Mouse (Mus musculus): ENCODE data around the gene Gm21985. TPM values are rescaled to one million over a fixed set of nuclear protein-coding genes. Genes with fewer than 3 reads are reported as not detected.
"Not testable (repeated sequence)": the region's sequence is repeated elsewhere in the genome, so short reads cannot be mapped to it uniquely, and the experiment has no call there.

Gene Gm21985
- polyA plus RNA-seq, 1 experiment from 2014 or later = 0.06 TPM

- no peaks in the 10 kb centered on the region for H3K27me3 ChIP-seq
- H3K4me1 ChIP-seq = peaks cover 18% of the 10 kb centered on the region
- no peaks in the 10 kb centered on the region for H3K9me3 ChIP-seq
- H3K4me2 ChIP-seq (replicated peaks) = peak overlapping the region; percentile 48
- ATAC-seq (replicated peaks) = no peak
- peak overlapping the region; percentile 92 for H3K4me3 ChIP-seq
- peak overlapping the region; percentile 95 for H3K9ac ChIP-seq (replicated peaks)
- no peak overlapping the region for H3K27ac ChIP-seq (replicated peaks)
- WGBS = 46% methylated on average over 8 of the region's 8 CpGs
- H3K36me3 ChIP-seq = no peaks in the 10 kb centered on the region
Measured at GRCm38 (mm10) chr2:112380131-112380530, 114.0 kb downstream of the Gm21985 start.

DNA sequence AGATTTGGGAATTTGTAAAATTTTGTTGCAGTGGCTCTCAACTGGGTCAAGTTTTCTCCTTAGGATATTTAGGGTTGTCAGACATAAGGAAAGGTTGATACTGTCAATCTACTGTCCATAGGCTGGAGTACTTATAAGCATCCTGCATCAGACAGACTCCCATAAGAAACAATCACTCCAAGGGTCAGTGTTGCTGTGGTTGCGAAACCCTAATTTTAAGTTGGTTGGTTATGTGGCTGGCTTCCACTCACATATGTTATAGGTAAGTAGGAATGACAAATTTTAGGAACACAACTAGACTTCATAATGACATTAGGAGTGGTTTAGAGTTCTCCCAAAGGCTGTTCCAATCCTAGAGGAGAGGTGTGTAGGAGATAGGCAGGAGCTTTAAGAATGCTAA is 115.1 kb downstream of the Gm21985 start:
- Histone ChIP-seq H3K4me2 (replicated peaks) (no peak overlapping the region), H3K4me1 (peaks cover 18% of the 10 kb centered on the region), H3K27ac (replicated peaks) (no peak overlapping the region), H3K9me3 (no peaks in the 10 kb centered on the region), H3K27me3 (no peaks in the 10 kb centered on the region), H3K4me3 (no peak overlapping the region), H3K9ac (replicated peaks) (no peak overlapping the region), H3K36me3 (no peaks in the 10 kb centered on the region)
- WGBS = 100% methylated on average over 1 of the region's 1 CpGs
- ATAC-seq (replicated peaks) = no peak

DNA sequence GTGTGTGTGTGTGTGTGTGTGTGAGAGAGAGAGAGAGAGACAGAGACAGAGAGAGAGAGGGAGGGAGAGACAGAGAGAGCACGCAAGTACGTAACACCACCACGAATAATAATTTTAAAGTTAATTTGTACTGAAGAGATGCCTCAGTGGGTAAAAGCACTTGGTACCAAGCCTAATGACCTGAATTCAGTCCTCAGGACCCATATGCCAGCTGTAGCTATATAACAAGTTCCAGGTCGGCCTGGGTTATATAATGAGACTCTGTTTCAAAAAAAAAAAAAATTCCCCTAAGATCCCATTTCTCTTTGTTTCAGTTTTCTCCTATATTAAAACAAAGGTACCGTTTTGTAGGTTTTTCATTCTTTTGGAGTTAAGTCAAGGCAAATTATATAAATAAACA is 124.7 kb downstream of the Gm21985 start:
- Histone ChIP-seq H3K9me3 (no peaks in the 10 kb centered on the region), H3K27me3 (no peaks in the 10 kb centered on the region), H3K4me1 (no peaks in the 10 kb centered on the region), H3K4me2 (replicated peaks) (no peak overlapping the region), H3K27ac (replicated peaks) (no peak overlapping the region), H3K9ac (replicated peaks) (no peak overlapping the region), H3K36me3 (no peaks in the 10 kb centered on the region), H3K4me3 (no peak overlapping the region)
- no peak for ATAC-seq (replicated peaks)
- 91% methylated on average over 5 of the region's 5 CpGs for WGBS

DNA sequence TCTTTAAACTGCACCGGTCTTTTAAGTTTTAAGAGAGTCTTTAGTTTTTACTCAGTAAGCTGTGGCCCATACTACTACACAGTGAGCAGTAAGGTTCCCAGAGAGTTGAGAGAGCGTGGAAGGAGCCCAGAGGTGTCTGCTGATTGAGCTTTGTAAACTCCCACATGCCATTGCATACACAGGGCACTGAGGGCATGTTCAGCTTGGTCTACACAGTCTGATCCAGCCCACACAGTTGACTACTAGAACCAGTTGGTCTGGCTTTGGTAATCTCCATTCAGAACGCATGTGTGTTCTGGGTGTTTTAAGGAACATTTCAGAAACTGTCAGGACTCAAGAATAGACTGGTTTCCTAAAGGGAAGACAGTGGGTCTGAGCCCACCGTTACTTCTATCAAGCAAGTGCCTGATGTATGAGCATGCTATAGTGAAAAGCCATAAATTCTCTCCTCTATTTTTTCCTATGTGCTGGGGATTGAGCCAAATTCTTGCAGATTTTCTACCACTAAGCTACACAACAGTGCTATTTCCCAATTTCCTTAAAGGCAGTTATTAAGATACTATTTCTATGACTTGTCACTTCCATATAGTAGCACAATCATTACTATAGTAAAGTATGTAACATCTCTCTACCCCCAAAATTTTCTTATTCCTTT is 125.4 kb downstream of the Gm21985 start:
- H3K4me2 ChIP-seq (replicated peaks) = no peak overlapping the region
- H3K4me1 ChIP-seq = no peaks in the 10 kb centered on the region
- H3K36me3 ChIP-seq = no peaks in the 10 kb centered on the region
- H3K9me3 ChIP-seq = no peaks in the 10 kb centered on the region
- H3K4me3 ChIP-seq = no peak overlapping the region
- H3K9ac ChIP-seq (replicated peaks) = no peak overlapping the region
- no peak for ATAC-seq (replicated peaks)
- H3K27me3 ChIP-seq = no peaks in the 10 kb centered on the region
- 98% methylated on average over 4 of the region's 4 CpGs for WGBS
- no peak overlapping the region for H3K27ac ChIP-seq (replicated peaks)

DNA sequence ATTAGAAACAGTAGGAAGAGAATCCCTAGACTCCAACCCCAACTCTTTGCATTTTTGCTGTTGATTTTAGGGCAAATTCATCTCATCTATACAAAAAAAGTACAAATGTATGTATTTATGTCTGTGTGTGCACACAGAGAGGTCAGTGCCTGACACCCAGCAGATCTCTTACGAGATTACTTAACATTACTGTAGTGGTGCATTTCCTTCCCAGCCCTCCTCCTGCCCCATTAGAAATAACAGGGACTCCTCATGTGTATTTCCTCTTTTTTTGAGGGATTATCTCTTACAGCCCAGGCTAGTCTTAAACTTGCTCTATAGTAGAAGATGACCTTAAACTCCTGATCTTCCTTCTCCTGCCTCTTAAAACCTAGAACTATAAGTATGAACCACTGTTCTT is 126.6 kb downstream of the Gm21985 start:
- H3K27ac ChIP-seq (replicated peaks) = no peak overlapping the region
- ATAC-seq (replicated peaks) = no peak
- H3K27me3 ChIP-seq = no peaks in the 10 kb centered on the region
- H3K9ac ChIP-seq (replicated peaks) = no peak overlapping the region
- no peak overlapping the region for H3K4me2 ChIP-seq (replicated peaks)
- WGBS = 92% methylated on average over 1 of the region's 1 CpGs
- no peaks in the 10 kb centered on the region for H3K36me3 ChIP-seq
- no peaks in the 10 kb centered on the region for H3K9me3 ChIP-seq
- H3K4me3 ChIP-seq = no peak overlapping the region
- no peaks in the 10 kb centered on the region for H3K4me1 ChIP-seq

DNA sequence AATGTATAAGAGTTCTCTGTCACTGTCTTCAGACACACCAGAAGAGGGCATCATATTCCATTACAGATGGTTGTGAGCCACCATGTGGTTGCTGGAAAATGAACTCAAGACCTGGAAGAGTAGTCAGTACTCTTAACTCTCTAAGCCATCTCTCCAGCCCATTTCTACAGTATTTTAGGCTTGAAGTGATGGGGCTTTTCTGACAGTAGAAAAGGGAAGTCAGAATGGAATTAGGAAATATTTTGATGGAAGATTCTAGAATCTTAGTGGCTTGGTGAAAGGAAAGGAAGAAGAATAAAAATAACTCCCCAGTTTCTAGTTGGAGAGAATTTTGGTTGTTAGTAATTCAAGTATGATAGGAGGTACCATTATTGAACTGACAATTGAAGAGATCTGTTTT is 127.8 kb downstream of the Gm21985 start:
- H3K36me3 ChIP-seq = no peaks in the 10 kb centered on the region
- no peak overlapping the region for H3K4me3 ChIP-seq
- H3K9ac ChIP-seq (replicated peaks) = no peak overlapping the region
- no peak for ATAC-seq (replicated peaks)
- no peaks in the 10 kb centered on the region for H3K9me3 ChIP-seq
- no peak overlapping the region for H3K27ac ChIP-seq (replicated peaks)
- no peaks in the 10 kb centered on the region for H3K4me1 ChIP-seq
- H3K27me3 ChIP-seq = no peaks in the 10 kb centered on the region
- H3K4me2 ChIP-seq (replicated peaks) = no peak overlapping the region

DNA sequence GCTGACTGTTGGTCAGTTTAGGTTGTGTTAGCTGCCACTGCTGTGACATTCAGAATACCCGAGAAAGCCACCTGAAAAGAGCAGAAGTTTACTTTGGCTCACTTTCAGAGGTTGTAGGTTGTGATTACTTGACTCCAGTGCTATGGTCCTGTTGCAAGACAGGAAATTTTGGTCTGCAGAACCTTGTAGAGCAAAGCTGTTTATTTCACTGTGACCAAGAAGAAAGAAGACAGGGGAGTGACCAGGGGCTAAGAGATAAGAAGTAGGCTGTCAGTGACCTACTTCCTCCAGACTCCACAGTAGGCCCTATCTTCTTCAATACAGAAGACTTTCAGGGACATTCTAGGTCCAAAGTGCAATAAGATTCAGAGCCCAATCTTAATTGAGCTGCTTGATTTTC is 130.5 kb downstream of the Gm21985 start:
- Histone ChIP-seq H3K9ac (replicated peaks) (no peak overlapping the region), H3K27ac (replicated peaks) (no peak overlapping the region), H3K4me1 (no peaks in the 10 kb centered on the region), H3K4me2 (replicated peaks) (no peak overlapping the region), H3K27me3 (no peaks in the 10 kb centered on the region), H3K9me3 (no peaks in the 10 kb centered on the region), H3K4me3 (no peak overlapping the region), H3K36me3 (no peaks in the 10 kb centered on the region)
- ATAC-seq (replicated peaks) = no peak
- WGBS = 75% methylated on average over 1 of the region's 1 CpGs

DNA sequence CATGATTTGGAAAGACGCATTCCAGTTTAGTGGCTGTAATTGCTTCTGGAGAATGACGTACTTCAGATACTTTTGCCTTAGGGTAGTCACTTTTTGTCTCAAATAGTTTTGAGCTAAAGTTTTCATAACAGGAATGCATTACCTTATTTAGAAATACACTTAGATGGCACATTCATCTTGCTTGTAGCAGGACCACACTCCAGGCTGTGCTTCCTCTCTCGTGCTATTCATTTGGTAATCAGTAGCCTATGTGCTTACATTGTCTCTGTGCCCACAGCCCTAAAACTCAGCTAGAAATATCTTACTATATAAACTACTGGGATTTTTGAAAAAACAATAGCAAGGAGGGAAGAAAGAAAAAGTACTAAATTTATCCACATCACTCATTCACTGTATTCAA is 140.9 kb downstream of the Gm21985 start:
- no peak for ATAC-seq (replicated peaks)
- 92% methylated on average over 3 of the region's 3 CpGs for WGBS
- H3K9ac ChIP-seq (replicated peaks) = no peak overlapping the region
- no peak overlapping the region for H3K4me3 ChIP-seq
- no peaks in the 10 kb centered on the region for H3K9me3 ChIP-seq
- no peaks in the 10 kb centered on the region for H3K27me3 ChIP-seq
- peaks cover 28% of the 10 kb centered on the region for H3K36me3 ChIP-seq
- no peak overlapping the region for H3K4me2 ChIP-seq (replicated peaks)
- no peak overlapping the region for H3K27ac ChIP-seq (replicated peaks)
- no peaks in the 10 kb centered on the region for H3K4me1 ChIP-seq

DNA sequence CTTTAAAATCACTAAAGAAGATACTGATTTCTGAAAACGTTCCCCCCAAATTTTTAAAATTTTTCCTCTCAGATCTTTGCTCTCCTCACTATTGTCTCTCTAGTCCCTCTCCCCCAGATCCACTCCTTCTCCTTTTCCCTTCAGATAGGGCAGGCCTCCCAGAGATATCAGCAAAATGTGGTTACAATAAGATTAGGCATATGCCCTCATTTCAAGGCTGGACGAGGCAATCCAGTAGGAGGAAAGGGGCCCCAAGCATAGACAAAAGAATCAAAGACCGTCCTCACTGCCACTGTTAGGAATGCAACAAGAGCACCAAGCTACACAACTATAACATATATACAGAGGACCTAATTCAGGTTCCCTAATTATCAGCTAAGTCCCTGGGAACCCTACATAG is 159.2 kb downstream of the Gm21985 start:
- Histone ChIP-seq H3K27me3 (no peaks in the 10 kb centered on the region), H3K9ac (replicated peaks) (no peak overlapping the region), H3K27ac (replicated peaks) (no peak overlapping the region), H3K4me2 (replicated peaks) (no peak overlapping the region), H3K4me1 (no peaks in the 10 kb centered on the region), H3K9me3 (no peaks in the 10 kb centered on the region), H3K36me3 (no peaks in the 10 kb centered on the region), H3K4me3 (no peak overlapping the region)
- no peak for ATAC-seq (replicated peaks)
- WGBS = 67% methylated on average over 3 of the region's 3 CpGs

- not testable (repeated sequence) for H3K36me3 ChIP-seq; H3K9ac ChIP-seq (replicated peaks); ATAC-seq (replicated peaks); H3K4me3 ChIP-seq; H3K9me3 ChIP-seq; H3K4me2 ChIP-seq (replicated peaks); H3K4me1 ChIP-seq; H3K27ac ChIP-seq (replicated peaks); H3K27me3 ChIP-seq
- 90% methylated on average over 3 of the region's 3 CpGs for WGBS
Measured at GRCm38 (mm10) chr2:112428534-112428933, 162.4 kb downstream of the Gm21985 start.

- no peaks in the 10 kb centered on the region for H3K4me1 ChIP-seq
- no peaks in the 10 kb centered on the region for H3K36me3 ChIP-seq
- no peak overlapping the region for H3K9ac ChIP-seq (replicated peaks)
- ATAC-seq (replicated peaks) = no peak
- H3K27me3 ChIP-seq = no peaks in the 10 kb centered on the region
- H3K4me3 ChIP-seq = no peak overlapping the region
- no peaks in the 10 kb centered on the region for H3K9me3 ChIP-seq
- H3K4me2 ChIP-seq (replicated peaks) = no peak overlapping the region
- 95% methylated on average over 4 of the region's 4 CpGs for WGBS
- no peak overlapping the region for H3K27ac ChIP-seq (replicated peaks)
Measured at GRCm38 (mm10) chr2:112429665-112430064, 163.6 kb downstream of the Gm21985 start.

DNA sequence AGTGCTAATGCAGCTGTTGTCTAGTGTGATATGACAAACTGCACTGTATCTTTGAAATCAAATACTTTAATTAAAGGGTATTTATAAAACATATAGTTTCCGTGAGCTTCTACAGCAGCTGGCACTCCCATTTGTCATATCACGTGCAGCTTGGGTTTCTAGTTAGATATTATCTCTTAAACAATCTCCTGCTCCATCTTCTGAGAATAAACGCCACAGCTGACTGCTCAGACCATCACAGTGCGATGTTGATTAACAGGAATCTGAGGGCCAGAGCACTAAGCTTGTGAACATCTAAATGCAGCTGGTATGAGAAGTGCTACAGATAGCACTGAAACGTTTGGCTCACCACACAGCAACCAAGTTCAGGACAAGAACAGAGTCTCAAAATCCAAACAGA is 164.3 kb downstream of the Gm21985 start:
- Histone ChIP-seq H3K4me1 (no peaks in the 10 kb centered on the region), H3K27ac (replicated peaks) (no peak overlapping the region), H3K27me3 (no peaks in the 10 kb centered on the region), H3K4me2 (replicated peaks) (no peak overlapping the region), H3K9ac (replicated peaks) (no peak overlapping the region), H3K9me3 (no peaks in the 10 kb centered on the region), H3K36me3 (no peaks in the 10 kb centered on the region), H3K4me3 (no peak overlapping the region)
- no peak for ATAC-seq (replicated peaks)
- WGBS = 85% methylated on average over 5 of the region's 5 CpGs

- H3K9ac ChIP-seq (replicated peaks) = no peak overlapping the region
- no peaks in the 10 kb centered on the region for H3K27me3 ChIP-seq
- 89% methylated on average over 2 of the region's 2 CpGs for WGBS
- no peak overlapping the region for H3K4me2 ChIP-seq (replicated peaks)
- H3K4me3 ChIP-seq = no peak overlapping the region
- H3K9me3 ChIP-seq = no peaks in the 10 kb centered on the region
- no peaks in the 10 kb centered on the region for H3K4me1 ChIP-seq
- H3K27ac ChIP-seq (replicated peaks) = no peak overlapping the region
- H3K36me3 ChIP-seq = no peaks in the 10 kb centered on the region
- ATAC-seq (replicated peaks) = no peak
Measured at GRCm38 (mm10) chr2:112432523-112432922, 166.4 kb downstream of the Gm21985 start.
